Mouse (Mus musculus) lung, embryonic 15.5 days (tissue): ENCODE results near the gene Rab43. TPM values are rescaled to one million over a fixed set of nuclear protein-coding genes. Genes with fewer than 3 reads are reported as not detected.

ENCODE experiments used
- ATAC-seq: fragments of 200-750 bp; cut with Nextera tagmentation; 2 replicates; pipeline ENCODE4 v1.8.0; 2017; ENCODE audit warnings: moderate number of reproducible peaks, borderline replicate concordance; ENCODE audit not compliant: low FRiP score, low TSS enrichment; ENCODE audit errors: extremely low read depth
- H3K27ac ChIP-seq: fragments of 300-500 bp; sonication (generic); 2 replicates; pipeline ENCODE4 v1.5.1; 2015; ENCODE audit warnings: moderate library complexity, mild to moderate bottlenecking, inconsistent platforms
- H3K27me3 ChIP-seq: fragments of 300-500 bp; sonication (generic); 2 replicates; pipeline ENCODE4 v1.6.1; 2015; ENCODE audit warnings: inconsistent platforms
- H3K36me3 ChIP-seq: fragments of 300-500 bp; sonication (generic); 2 replicates; pipeline ENCODE4 v1.6.1; 2015; ENCODE audit warnings: inconsistent platforms
- H3K4me1 ChIP-seq: fragments of 300-500 bp; sonication (generic); 2 replicates; pipeline ENCODE4 v1.6.1; 2015; ENCODE audit warnings: inconsistent platforms
- H3K4me2 ChIP-seq: fragments of 300-500 bp; sonication (generic); 2 replicates; pipeline ENCODE4 v1.6.1; 2015; ENCODE audit warnings: inconsistent platforms, mild to moderate bottlenecking, moderate library complexity
- H3K4me3 ChIP-seq: fragments of 300-500 bp; sonication (generic); 2 replicates; pipeline ENCODE4 v1.5.1; 2015; ENCODE audit warnings: mild to moderate bottlenecking, inconsistent platforms
- H3K9ac ChIP-seq: fragments of 300-500 bp; sonication (generic); 2 replicates; pipeline ENCODE4 v1.6.1; 2015; ENCODE audit warnings: inconsistent platforms
- H3K9me3 ChIP-seq: fragments of 300-500 bp; sonication (generic); 2 replicates; pipeline ENCODE4 v1.6.1; 2016; ENCODE audit warnings: inconsistent platforms
- WGBS: fragments of 180-500 bp; shearing (Covaris S2); methylation state at CpG from one replicate; pipeline ENCODE4 v1.1.7; 2015; 5-methylcytosine and 5-hydroxymethylcytosine counted together
- polyA plus RNA-seq: library from polyadenylated mRNA; unstranded; fragments of >200 nt; fragmentation: Nextera tagmentation; extraction: Ambion mirVana; gene quantifications from 2 replicates; pipeline ENCODE4 v1.2.1, GENCODE M21; 2015

Rab43 gene
- polyA plus RNA-seq, result 12.6 and 12.9 TPM in 2 replicates

GRCm38 (mm10) chr6:87811675-87812338 is at the start of gene Rab43:
Gene Rab43, minus strand, starts transcription at chr6:87812164.
- peak; percentile 97 for ATAC-seq
- no peaks in the 10 kb centered on the region for H3K27me3 ChIP-seq
- no peaks in the 10 kb centered on the region for H3K9me3 ChIP-seq
- WGBS, result under 1% methylated on average over 50 of the region's 56 CpGs
- peak within 1 kb of the TSS; percentile 92 for H3K27ac ChIP-seq
- peak within 1 kb of the TSS; percentile 77 for H3K9ac ChIP-seq
- peaks cover 19% of the 10 kb centered on the region for H3K4me1 ChIP-seq
- H3K4me3 ChIP-seq, result peak within 1 kb of the TSS; percentile 84
- peak within 1 kb of the TSS; percentile 89 for H3K4me2 ChIP-seq
- H3K36me3 ChIP-seq, result peaks cover 11% of the 10 kb centered on the region; the same call in 1 of the 2 replicates

DNA sequence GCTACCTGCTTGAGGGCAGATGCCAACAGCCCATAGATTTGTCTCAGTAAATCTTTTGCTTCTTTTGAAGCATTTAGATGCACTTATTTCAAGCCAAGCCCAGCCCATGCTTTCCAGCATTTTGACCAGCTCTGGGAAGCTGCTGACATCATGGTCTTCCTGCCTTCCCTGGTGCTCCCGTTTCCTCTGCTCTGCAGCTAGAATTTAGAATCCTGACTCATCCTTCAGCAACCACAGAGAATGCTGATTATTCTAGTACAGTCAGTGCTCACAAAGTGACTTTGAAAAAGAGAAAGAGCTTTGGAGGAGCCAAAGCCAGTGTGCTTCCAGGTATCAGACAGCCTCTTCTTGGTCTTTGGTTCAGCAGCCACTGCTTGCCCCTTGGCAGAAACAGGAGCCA is 45.1 kb upstream of the Rab43 start:
- WGBS, result 26% methylated on average over 1 of the region's 1 CpGs
- no peaks in the 10 kb centered on the region for H3K4me1 ChIP-seq

DNA sequence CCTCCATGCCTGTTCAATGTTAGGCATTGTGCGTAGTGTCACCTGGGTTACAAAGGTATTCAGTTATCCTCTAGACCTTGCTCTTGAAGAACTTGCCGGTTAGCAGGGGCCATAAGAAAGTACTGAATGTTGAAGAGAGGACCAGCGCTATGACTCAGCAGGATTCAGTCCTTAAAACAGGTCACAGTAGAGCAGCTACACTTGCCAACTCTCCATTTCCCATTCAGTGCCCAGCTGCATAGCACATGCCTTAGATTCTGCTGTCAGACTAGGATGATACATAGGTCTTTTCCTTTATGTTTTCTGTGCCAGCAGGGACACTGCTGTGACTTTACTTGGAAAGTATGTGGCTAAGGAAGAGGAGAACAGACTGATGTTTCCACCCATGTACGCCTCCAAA is 41.5 kb upstream of the Rab43 start:
- Histone ChIP-seq H3K27me3 (no peaks in the 10 kb centered on the region; the same call in 1 of the 2 replicates), H3K4me2 (no peak overlapping the region), H3K9me3 (no peaks in the 10 kb centered on the region), H3K4me1 (peaks cover 12% of the 10 kb centered on the region), H3K36me3 (no peaks in the 10 kb centered on the region; the same call in 1 of the 2 replicates), H3K9ac (no peak overlapping the region), H3K27ac (no peak overlapping the region), H3K4me3 (no peak overlapping the region)
- WGBS, result 68% methylated on average over 4 of the region's 4 CpGs
- ATAC-seq, result no peak

More for the DNA sequence above, 45.1 kb upstream of the Rab43 start:
- Histone ChIP-seq H3K27ac (no peak overlapping the region), H3K9me3 (no peaks in the 10 kb centered on the region), H3K27me3 (no peaks in the 10 kb centered on the region; the same call in 1 of the 2 replicates), H3K4me2 (no peak overlapping the region), H3K4me3 (no peak overlapping the region), H3K9ac (no peak overlapping the region), H3K36me3 (no peaks in the 10 kb centered on the region)
- no peak for ATAC-seq

- Histone ChIP-seq H3K9ac (no peak overlapping the region), H3K27ac (no peak overlapping the region), H3K4me1 (peaks cover 27% of the 10 kb centered on the region), H3K9me3 (no peaks in the 10 kb centered on the region), H3K27me3 (no peaks in the 10 kb centered on the region; the same call in 1 of the 2 replicates), H3K4me2 (peak overlapping the region; percentile 82; the same call in 1 of the 2 replicates), H3K36me3 (peaks cover 7% of the 10 kb centered on the region; the same call in 1 of the 2 replicates), H3K4me3 (no peak overlapping the region)
- no peak for ATAC-seq
- WGBS, result 77% methylated on average over 6 of the region's 6 CpGs
Observed at GRCm38 (mm10) chr6:87851871-87852270, 39.9 kb upstream of the Rab43 start.

DNA sequence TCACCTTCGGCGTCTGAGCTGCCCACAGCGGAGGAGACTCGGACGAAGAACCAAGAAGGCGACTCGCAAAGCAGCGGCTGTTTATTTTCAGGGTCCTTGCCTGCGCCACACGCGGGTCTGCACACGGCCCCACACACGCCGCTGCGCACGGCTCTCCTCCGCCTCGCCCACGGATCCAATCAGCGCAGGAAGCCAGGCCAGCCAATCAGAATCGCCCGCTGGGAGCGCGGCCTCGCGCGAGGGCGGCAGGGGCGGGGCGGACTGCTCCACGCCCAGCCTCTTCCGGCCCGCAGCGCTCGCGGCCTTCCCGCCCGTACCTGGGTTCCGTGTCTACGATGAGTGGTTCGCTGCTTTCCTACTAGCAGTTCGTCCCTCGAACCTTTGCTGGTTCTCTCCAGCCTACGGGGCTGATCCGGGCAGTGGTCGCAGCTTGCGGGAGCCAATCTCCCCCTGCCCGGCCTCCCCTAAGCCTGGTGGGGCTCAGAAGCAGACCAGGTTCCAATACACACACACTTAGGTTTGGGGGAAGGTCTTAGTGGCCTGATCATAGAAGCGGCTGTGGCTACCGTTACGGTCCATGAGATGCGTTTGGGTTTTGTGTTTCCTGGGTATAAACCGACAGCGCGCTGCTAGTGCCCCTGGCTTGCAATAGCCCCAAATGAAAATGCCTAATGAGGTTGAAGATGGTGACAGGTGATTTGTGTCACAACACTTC is 39.1 kb upstream of the Rab43 start, which contains the start of gene Cnbp:
Gene Cnbp, minus strand, starts transcription at position 207 of the 715 bp plus-strand sequence.
- peak; percentile 98 for ATAC-seq
- H3K36me3 ChIP-seq, result peaks cover 7% of the 10 kb centered on the region; the same call in 1 of the 2 replicates
- peak within 1 kb of the TSS; percentile 84 for H3K4me3 ChIP-seq
- peak within 1 kb of the TSS; percentile 100 for H3K9ac ChIP-seq
- H3K4me1 ChIP-seq, result peaks cover 28% of the 10 kb centered on the region
- peak within 1 kb of the TSS; percentile 94 for H3K27ac ChIP-seq
- under 1% methylated on average over 55 of the region's 55 CpGs for WGBS
- no peaks in the 10 kb centered on the region for H3K9me3 ChIP-seq
- H3K4me2 ChIP-seq, result peak within 1 kb of the TSS; percentile 82
- no peaks in the 10 kb centered on the region; the same call in 1 of the 2 replicates for H3K27me3 ChIP-seq

DNA sequence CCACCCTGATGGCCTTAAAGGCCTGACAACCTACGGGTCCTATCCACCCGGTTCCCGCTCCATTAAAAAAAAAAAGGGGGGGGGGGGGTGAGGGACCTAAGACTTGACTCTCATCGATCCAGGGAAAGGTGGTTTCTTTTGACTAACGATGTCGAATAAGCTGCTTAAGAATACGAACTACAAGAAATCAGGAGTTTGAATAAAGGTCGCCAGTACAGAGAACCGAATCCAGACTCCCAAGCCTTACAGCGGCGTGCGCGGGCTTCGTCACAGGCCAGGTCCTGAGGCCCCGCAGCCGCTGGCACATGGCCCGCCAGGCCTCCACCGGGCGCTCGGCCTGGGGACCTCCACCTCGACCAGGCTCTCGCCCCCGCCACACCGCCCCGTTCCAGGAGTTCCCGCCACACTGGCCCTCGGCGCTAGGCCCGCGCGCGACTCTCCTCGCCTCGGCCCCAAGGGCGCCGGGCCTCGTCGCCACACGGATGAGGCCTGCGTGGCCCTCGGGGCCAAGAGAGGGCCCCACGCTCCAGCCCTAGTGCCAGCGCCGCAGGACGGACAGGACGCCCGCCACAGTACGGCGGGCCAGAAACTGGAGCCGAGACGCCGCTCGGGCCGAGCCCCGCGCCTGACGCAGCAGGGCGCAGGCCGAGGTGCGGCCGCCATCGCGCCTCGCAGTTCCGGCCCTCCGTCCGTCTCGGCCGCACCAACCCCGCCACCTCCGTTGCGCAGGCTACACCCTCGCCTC is 38.4 kb upstream of the Rab43 start:
- H3K27ac ChIP-seq, result peak overlapping the region; percentile 94
- no peaks in the 10 kb centered on the region for H3K9me3 ChIP-seq
- ATAC-seq, result peak; percentile 67
- H3K9ac ChIP-seq, result peak overlapping the region; percentile 100
- peaks cover 10% of the 10 kb centered on the region for H3K36me3 ChIP-seq
- H3K4me3 ChIP-seq, result peak overlapping the region; percentile 84
- H3K27me3 ChIP-seq, result no peaks in the 10 kb centered on the region; the same call in 1 of the 2 replicates
- WGBS, result under 1% methylated on average over 72 of the region's 73 CpGs
- H3K4me2 ChIP-seq, result peak overlapping the region; percentile 70
- H3K4me1 ChIP-seq, result peaks cover 28% of the 10 kb centered on the region

DNA sequence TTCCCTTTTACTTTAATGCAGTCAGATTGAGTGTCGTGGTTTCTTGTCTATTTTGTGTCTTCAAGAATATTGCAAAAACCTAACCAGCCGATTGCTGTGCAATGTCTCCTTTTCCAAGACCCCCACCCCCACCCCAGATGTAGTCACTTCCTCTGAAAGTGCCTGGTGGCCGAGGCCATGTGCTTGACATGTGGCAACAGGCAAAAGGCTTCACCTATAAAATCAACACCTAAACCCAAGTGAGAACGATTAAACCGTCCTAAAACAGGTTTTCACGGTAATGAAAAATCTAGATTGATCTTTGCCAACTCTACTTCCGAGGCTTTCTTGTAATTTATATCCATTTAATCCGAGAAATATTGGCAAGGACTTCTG is 37.8 kb upstream of the Rab43 start:
- peak overlapping the region; percentile 94 for H3K27ac ChIP-seq
- WGBS, result 0% methylated on average over 8 of the region's 8 CpGs

DNA sequence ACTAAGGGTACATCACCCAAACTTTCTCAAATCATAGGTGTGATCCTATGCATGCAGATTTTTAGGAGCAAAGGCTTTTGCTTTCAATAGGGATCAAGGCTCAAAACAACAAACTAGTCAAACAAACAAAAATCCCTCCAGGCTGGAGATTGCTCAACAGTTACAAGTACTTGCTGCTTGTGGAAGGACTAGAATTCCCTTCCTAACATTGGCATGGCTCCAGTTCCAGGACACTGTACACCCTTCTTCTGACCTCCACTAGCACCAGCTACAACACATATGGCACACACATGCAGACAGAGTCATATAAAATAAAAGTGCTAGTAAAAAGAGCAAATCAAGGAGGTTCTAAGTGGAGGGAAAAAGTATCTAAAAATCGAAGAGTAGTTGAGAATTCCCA is 34.8 kb upstream of the Rab43 start:
- H3K27me3 ChIP-seq, result no peaks in the 10 kb centered on the region

More for the DNA sequence above, 37.8 kb upstream of the Rab43 start:
- Histone ChIP-seq H3K27me3 (no peaks in the 10 kb centered on the region; the same call in 1 of the 2 replicates), H3K4me1 (peaks cover 28% of the 10 kb centered on the region), H3K4me3 (peak overlapping the region; percentile 84), H3K9me3 (no peaks in the 10 kb centered on the region), H3K4me2 (peak overlapping the region; percentile 70), H3K36me3 (peaks cover 16% of the 10 kb centered on the region), H3K9ac (peak overlapping the region; percentile 100)
- no peak for ATAC-seq

GRCm38 (mm10) chr6:87845031-87845695 is 33.2 kb upstream of the Rab43 start:
- Histone ChIP-seq H3K4me2 (no peak overlapping the region), H3K36me3 (peaks cover 48% of the 10 kb centered on the region), H3K9me3 (no peaks in the 10 kb centered on the region), H3K4me3 (no peak overlapping the region), H3K27ac (no peak overlapping the region), H3K4me1 (peaks cover 22% of the 10 kb centered on the region), H3K9ac (no peak overlapping the region), H3K27me3 (no peaks in the 10 kb centered on the region)
- WGBS, result 91% methylated on average over 13 of the region's 13 CpGs
- no peak for ATAC-seq

More for the DNA sequence above, 34.8 kb upstream of the Rab43 start:
- Histone ChIP-seq H3K9ac (no peak overlapping the region), H3K27ac (no peak overlapping the region), H3K4me2 (no peak overlapping the region; the same call in 1 of the 2 replicates), H3K4me1 (peaks cover 28% of the 10 kb centered on the region), H3K36me3 (peaks cover 43% of the 10 kb centered on the region), H3K9me3 (no peaks in the 10 kb centered on the region), H3K4me3 (no peak overlapping the region)
- WGBS, result 74% methylated on average over 1 of the region's 1 CpGs
- ATAC-seq, result no peak

DNA sequence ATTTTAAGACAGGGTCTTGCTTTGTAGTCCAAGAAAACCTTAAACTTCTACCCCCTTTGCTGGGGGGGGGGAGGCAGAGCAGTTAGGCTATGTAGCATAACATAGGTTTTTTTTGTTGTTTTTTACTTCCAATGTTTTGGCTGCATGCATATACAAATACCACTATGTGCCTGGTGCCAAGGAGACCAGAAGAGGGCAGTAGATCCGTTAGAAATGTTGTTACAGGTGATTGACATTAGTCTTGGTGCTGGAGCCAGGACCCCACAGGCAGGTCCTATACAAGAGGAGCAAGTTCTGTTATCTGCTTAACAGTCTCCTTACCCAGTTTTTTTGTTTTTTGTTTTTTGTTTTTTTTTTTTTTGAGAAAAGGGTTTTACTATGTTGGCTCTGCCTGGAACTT is 30.3 kb upstream of the Rab43 start:
- H3K4me3 ChIP-seq, result no peak overlapping the region
- no peak for ATAC-seq
- H3K36me3 ChIP-seq, result peaks cover 41% of the 10 kb centered on the region
- H3K27me3 ChIP-seq, result no peaks in the 10 kb centered on the region
- H3K27ac ChIP-seq, result no peak overlapping the region
- WGBS, result 11% methylated on average over 1 of the region's 1 CpGs
- H3K4me2 ChIP-seq, result no peak overlapping the region
- no peaks in the 10 kb centered on the region for H3K9me3 ChIP-seq
- H3K9ac ChIP-seq, result no peak overlapping the region
- H3K4me1 ChIP-seq, result peaks cover 17% of the 10 kb centered on the region

GRCm38 (mm10) chr6:87841635-87842034 is 29.7 kb upstream of the Rab43 start:
- no peaks in the 10 kb centered on the region for H3K9me3 ChIP-seq
- no peak overlapping the region for H3K4me3 ChIP-seq
- H3K4me1 ChIP-seq, result peaks cover 15% of the 10 kb centered on the region
- 77% methylated on average over 8 of the region's 8 CpGs for WGBS
- no peak overlapping the region for H3K27ac ChIP-seq
- H3K9ac ChIP-seq, result no peak overlapping the region
- ATAC-seq, result no peak
- H3K4me2 ChIP-seq, result no peak overlapping the region
- peaks cover 41% of the 10 kb centered on the region for H3K36me3 ChIP-seq
- no peaks in the 10 kb centered on the region for H3K27me3 ChIP-seq
